Mouse (Mus musculus): ENCODE data around the gene Btbd17.

Btbd17 gene

DNA sequence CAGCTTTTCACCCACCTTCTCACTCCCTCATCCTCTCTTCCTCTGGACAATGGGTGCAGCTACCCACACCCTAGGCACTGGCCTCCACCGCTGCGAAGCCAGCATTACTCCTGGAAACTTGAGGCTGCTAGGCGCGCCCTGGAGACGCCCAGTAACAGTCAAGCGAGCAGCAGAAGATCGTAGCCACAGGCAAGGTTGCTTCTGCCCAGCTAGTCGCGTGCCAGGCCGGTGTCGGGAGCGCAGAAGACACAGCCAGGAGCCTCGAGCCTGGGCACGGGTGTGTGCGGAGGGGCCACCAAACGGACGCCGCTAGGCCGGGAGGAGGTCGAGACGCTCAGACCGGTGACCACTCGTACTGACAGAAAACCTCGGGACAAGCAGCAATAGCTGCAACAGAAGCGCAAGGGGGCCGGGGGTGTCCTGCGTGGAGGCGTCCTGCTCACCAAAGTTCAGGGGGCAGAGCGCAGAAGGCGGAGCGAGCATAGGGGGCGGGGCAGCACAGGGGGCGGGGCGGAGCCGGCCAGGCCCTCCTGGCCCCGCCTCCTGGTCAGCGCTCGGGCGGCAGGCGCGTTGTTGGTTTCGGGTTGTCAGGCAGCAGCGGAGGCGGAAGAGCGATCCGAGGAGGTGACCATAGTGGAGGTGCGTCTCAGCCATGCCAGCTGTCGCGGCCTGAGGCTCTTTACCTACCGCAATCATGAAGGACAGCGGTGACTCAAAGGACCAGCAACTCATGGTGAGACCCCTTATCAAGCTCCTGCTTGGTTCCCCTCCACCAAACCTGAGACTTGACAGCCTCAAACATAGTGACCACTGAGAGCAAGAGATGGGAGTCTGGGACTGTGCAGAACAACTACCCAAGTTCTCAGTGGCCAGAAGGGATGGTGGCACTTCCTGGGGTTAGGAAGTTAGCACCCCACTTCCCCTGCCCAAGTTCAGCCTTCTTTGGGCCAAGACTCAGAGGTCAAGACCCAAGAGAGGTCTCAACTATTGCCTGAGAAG lies 30.6 kb downstream of the Btbd17 start, which contains the start of gene Kif19a:
Kif19a (plus strand) TSS at position 569 of the 999 bp plus-strand sequence.
- DNase-seq (ENCODE audit: low spot score in 2 of 2) = peak in 1 of 2 experiments; percentile 37

DNA sequence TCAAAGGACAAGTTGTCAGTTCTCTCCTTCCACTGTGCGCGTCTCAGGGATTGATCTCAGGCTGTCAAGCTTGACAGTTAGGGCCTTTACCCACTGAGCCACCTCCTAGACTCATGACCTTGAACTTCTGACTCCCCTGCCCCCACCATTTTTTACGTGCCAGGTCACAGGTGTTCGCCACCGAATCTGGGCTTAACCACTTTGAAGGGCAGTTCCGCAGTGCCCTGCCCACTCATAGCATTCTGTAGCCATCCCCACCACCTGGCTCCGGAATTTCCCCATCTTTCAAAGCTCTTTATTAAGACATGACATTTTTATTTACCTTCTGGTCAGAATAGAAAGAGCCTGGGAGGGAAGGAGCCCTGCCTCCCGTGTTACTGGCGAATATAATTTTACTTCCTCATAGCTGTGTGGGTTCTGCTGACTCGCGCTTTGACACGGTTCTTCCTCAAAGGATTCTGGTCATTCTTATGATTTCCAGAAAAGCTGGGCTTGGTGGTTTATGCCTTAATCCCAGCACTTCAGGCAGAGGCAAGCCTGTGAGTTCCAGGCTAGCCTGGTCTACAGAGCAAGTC lies 48.1 kb downstream of the Btbd17 start:
- no peak for DNase-seq (ENCODE audit: low spot score in 2 of 2)

DNA sequence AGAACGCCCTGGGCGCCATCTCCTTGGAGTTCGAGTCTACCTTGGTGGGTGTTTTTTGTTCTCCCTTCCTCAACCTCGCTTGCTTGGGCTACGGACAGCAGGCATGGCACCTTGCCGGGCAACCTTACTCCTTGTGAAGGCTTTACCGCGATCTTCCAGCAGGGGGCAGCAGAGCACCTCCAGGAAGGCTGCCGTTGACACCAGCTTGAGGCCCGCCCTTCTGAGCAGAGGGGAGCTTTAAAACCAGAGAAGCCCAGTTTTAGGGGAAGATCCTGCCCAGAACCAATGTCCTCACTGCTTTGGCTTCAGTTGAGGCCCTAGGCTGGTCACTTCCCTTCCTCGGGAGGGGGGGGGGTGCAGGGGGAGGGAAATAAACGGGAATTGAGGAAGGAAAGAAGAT lies 50.6 kb downstream of the Btbd17 start:
- DNase-seq (ENCODE audit: low spot score in 2 of 2) = peak; percentile 96 to 99

DNA sequence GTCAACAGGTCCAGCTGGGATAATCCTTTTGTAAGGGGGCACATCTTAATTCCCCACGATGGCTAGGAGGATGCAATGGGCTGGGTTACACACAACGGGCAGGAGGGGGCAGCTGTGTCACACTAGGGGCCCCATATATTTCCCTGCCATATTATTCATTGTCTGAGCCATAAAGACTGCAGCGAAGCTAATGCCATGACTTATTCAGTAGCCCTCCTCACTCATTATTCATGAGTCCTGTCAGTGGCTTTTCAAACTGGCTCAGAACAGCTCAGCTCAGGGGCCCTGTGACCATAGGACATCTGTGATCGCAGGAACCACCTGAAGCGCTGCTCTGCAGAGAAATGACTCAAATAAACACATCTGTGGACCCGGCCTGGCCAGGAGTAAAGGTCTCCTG lies 54.3 kb downstream of the Btbd17 start:
- DNase-seq (ENCODE audit: low spot score in 2 of 2) = no peak
